Mouse (Mus musculus): ENCODE measurements around the gene Olfr56. TPM values are rescaled to one million over a fixed set of nuclear protein-coding genes. Genes with fewer than 3 reads are reported as not detected.
"Not testable (repeated sequence)": the region's sequence is repeated elsewhere in the genome, so short reads cannot be mapped to it uniquely, and the experiment has no call there.

Olfr56 gene
- polyA plus RNA-seq, 1 experiment from 2014 or later, result 0.15 TPM

GRCm38 (mm10) chr11:49012074-49012473 lies 33.4 kb downstream of the Olfr56 start:
- not testable (repeated sequence) for H3K36me3 ChIP-seq (ENCODE audit: control insufficient read depth, insufficient read depth, low read length); H3K9me3 ChIP-seq (ENCODE audit: control insufficient read depth, low read length); H3K4me1 ChIP-seq (replicated peaks; ENCODE audit: control insufficient read depth, insufficient read depth); H3K27me3 ChIP-seq (ENCODE audit: control insufficient read depth, insufficient read depth, low read length); H3K27ac ChIP-seq (replicated peaks); H3K4me2 ChIP-seq (replicated peaks; ENCODE audit: low read depth); H3K4me3 ChIP-seq (ENCODE audit: low read depth, low read length); H3K9ac ChIP-seq (ENCODE audit: low read length); DNase-seq (ENCODE audit: low spot score); ATAC-seq (ENCODE audit: low FRiP score, low TSS enrichment)

- not testable (repeated sequence) for H3K36me3 ChIP-seq (ENCODE audit: control insufficient read depth, insufficient read depth, low read length); H3K9ac ChIP-seq (ENCODE audit: low read length); H3K4me3 ChIP-seq (ENCODE audit: low read depth, low read length); H3K9me3 ChIP-seq (ENCODE audit: control insufficient read depth, low read length); H3K4me1 ChIP-seq (replicated peaks; ENCODE audit: control insufficient read depth, insufficient read depth); H3K4me2 ChIP-seq (replicated peaks; ENCODE audit: low read depth); H3K27ac ChIP-seq (replicated peaks); DNase-seq (ENCODE audit: low spot score); ATAC-seq (ENCODE audit: low FRiP score, low TSS enrichment); H3K27me3 ChIP-seq (ENCODE audit: control insufficient read depth, insufficient read depth, low read length)
Measured at GRCm38 (mm10) chr11:49050064-49050463, 71.4 kb downstream of the Olfr56 start.

GRCm38 (mm10) chr11:49051093-49051891 lies 72.6 kb downstream of the Olfr56 start, which contains the start of gene 9930111J21Rik2:
Gene 9930111J21Rik2 (minus strand): TSS chr11:49051242.
- H3K4me2 ChIP-seq (replicated peaks; ENCODE audit: low read depth); H3K9ac ChIP-seq (ENCODE audit: low read length); H3K27me3 ChIP-seq (ENCODE audit: control insufficient read depth, insufficient read depth, low read length); H3K27ac ChIP-seq (replicated peaks); DNase-seq (ENCODE audit: low spot score); H3K4me3 ChIP-seq (ENCODE audit: low read depth, low read length); H3K9me3 ChIP-seq (ENCODE audit: control insufficient read depth, low read length); H3K36me3 ChIP-seq (ENCODE audit: control insufficient read depth, insufficient read depth, low read length); H3K4me1 ChIP-seq (replicated peaks; ENCODE audit: control insufficient read depth, insufficient read depth): not testable (repeated sequence)
- 50% methylated on average over 1 of the region's 6 CpGs for WGBS
- peak; percentile 38; the same call in 1 of the 2 replicates for ATAC-seq (ENCODE audit: low FRiP score, low TSS enrichment)

DNA sequence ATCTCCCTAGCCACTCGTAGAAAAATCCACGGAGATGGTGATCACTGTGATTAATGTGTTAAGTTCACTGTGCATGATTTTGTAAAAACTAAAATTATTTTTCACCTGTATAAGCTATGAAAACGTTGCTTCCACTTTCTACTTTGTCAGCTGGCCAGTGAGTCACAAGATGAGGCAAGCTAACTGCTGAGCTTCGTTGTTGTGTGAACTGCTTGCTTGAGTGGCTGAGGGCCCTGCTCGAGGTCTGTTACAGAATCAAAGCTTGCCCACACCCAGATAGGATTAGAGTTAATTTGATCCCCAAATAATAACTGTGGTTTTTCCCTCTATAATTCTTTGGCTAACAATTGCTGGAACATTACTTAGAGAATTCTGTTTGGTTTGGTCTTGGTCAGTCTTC lies 73.2 kb downstream of the Olfr56 start:
- not testable (repeated sequence) for DNase-seq (ENCODE audit: low spot score); H3K4me2 ChIP-seq (replicated peaks; ENCODE audit: low read depth); H3K27ac ChIP-seq (replicated peaks); H3K27me3 ChIP-seq (ENCODE audit: control insufficient read depth, insufficient read depth, low read length); H3K4me3 ChIP-seq (ENCODE audit: low read depth, low read length); H3K9me3 ChIP-seq (ENCODE audit: control insufficient read depth, low read length); H3K9ac ChIP-seq (ENCODE audit: low read length); H3K4me1 ChIP-seq (replicated peaks; ENCODE audit: control insufficient read depth, insufficient read depth); ATAC-seq (ENCODE audit: low FRiP score, low TSS enrichment); H3K36me3 ChIP-seq (ENCODE audit: control insufficient read depth, insufficient read depth, low read length)
- WGBS, result no CpG with 5 or more reads among the region's 5 CpGs

GRCm38 (mm10) chr11:49060061-49060460 lies 81.4 kb downstream of the Olfr56 start:
- not testable (repeated sequence) for H3K27ac ChIP-seq (replicated peaks); ATAC-seq (ENCODE audit: low FRiP score, low TSS enrichment); DNase-seq (ENCODE audit: low spot score); H3K4me3 ChIP-seq (ENCODE audit: low read depth, low read length); H3K9ac ChIP-seq (ENCODE audit: low read length); H3K4me1 ChIP-seq (replicated peaks; ENCODE audit: control insufficient read depth, insufficient read depth); H3K36me3 ChIP-seq (ENCODE audit: control insufficient read depth, insufficient read depth, low read length); H3K4me2 ChIP-seq (replicated peaks; ENCODE audit: low read depth); H3K27me3 ChIP-seq (ENCODE audit: control insufficient read depth, insufficient read depth, low read length); H3K9me3 ChIP-seq (ENCODE audit: control insufficient read depth, low read length)
- WGBS, result 50% methylated on average over 2 of the region's 3 CpGs

GRCm38 (mm10) chr11:49061865-49062264 lies 83.2 kb downstream of the Olfr56 start:
- H3K27me3 ChIP-seq (ENCODE audit: control insufficient read depth, insufficient read depth, low read length); H3K9me3 ChIP-seq (ENCODE audit: control insufficient read depth, low read length); H3K4me1 ChIP-seq (replicated peaks; ENCODE audit: control insufficient read depth, insufficient read depth); DNase-seq (ENCODE audit: low spot score); H3K4me2 ChIP-seq (replicated peaks; ENCODE audit: low read depth); H3K36me3 ChIP-seq (ENCODE audit: control insufficient read depth, insufficient read depth, low read length); ATAC-seq (ENCODE audit: low FRiP score, low TSS enrichment); H3K4me3 ChIP-seq (ENCODE audit: low read depth, low read length); H3K27ac ChIP-seq (replicated peaks); H3K9ac ChIP-seq (ENCODE audit: low read length): not testable (repeated sequence)
- 67% methylated on average over 1 of the region's 2 CpGs for WGBS

GRCm38 (mm10) chr11:49063713-49064469 lies 85.2 kb downstream of the Olfr56 start, which contains the start of gene Tgtp2:
Gene Tgtp2 (minus strand): TSS chr11:49064206.
- ATAC-seq (ENCODE audit: low FRiP score, low TSS enrichment); H3K27ac ChIP-seq (replicated peaks); H3K9ac ChIP-seq (ENCODE audit: low read length); H3K27me3 ChIP-seq (ENCODE audit: control insufficient read depth, insufficient read depth, low read length); H3K4me3 ChIP-seq (ENCODE audit: low read depth, low read length); H3K4me1 ChIP-seq (replicated peaks; ENCODE audit: control insufficient read depth, insufficient read depth); DNase-seq (ENCODE audit: low spot score); H3K36me3 ChIP-seq (ENCODE audit: control insufficient read depth, insufficient read depth, low read length); H3K4me2 ChIP-seq (replicated peaks; ENCODE audit: low read depth); H3K9me3 ChIP-seq (ENCODE audit: control insufficient read depth, low read length): not testable (repeated sequence)
- 62% methylated on average over 5 of the region's 5 CpGs for WGBS

Data from stomach, postnatal 0 days (tissue).